Mouse (Mus musculus) G1E-ER4 (cell line): ENCODE measurements around the gene Mcur1. TPM values are rescaled to one million over a fixed set of nuclear protein-coding genes. Genes with fewer than 3 reads are reported as not detected.

Source experiments
- GATA1 ChIP-seq: IDR thresholded peaks from one replicate; pipeline ENCODE4 v1.8.0; 2012; ENCODE audit warnings: low read length, inconsistent platforms
- polyA plus RNA-seq: library from polyadenylated mRNA; stranded (reverse); fragments of >175 nt; gene quantifications from 2 replicates; pipeline ENCODE4 v1.2.3, GENCODE M21; 2012

The Mcur1 gene
- polyA plus RNA-seq = 8.0 and 11.8 TPM in 2 replicates

- no peak for TF ChIP-seq GATA1
Observed at GRCm38 (mm10) chr13:43559711-43560457, at the start of gene Mcur1. TSS of gene Mcur1 (minus strand) at chr13:43560191.

- no peak for TF ChIP-seq GATA1
Observed at GRCm38 (mm10) chr13:43608854-43609253, 48.9 kb upstream of the Mcur1 start.

GRCm38 (mm10) chr13:43603042-43603441 is 43.1 kb upstream of the Mcur1 start:
- TF ChIP-seq GATA1 = no peak

GRCm38 (mm10) chr13:43602440-43602839 is 42.4 kb upstream of the Mcur1 start:
- no peak for TF ChIP-seq GATA1

- TF ChIP-seq GATA1 = no peak
Observed at GRCm38 (mm10) chr13:43600967-43601366, 41.0 kb upstream of the Mcur1 start.

- no peak for TF ChIP-seq GATA1
Observed at GRCm38 (mm10) chr13:43595896-43596295, 35.9 kb upstream of the Mcur1 start.

- no peak for TF ChIP-seq GATA1
Observed at GRCm38 (mm10) chr13:43592681-43593068, 32.7 kb upstream of the Mcur1 start.

GRCm38 (mm10) chr13:43591828-43592680 is 32.1 kb upstream of the Mcur1 start:
- no peak for TF ChIP-seq GATA1

GRCm38 (mm10) chr13:43587844-43588840 is 28.2 kb upstream of the Mcur1 start:
- TF ChIP-seq GATA1 = no peak

- TF ChIP-seq GATA1 = no peak
Observed at GRCm38 (mm10) chr13:43586966-43587365, 27.0 kb upstream of the Mcur1 start.

- no peak for TF ChIP-seq GATA1
Observed at GRCm38 (mm10) chr13:43585335-43585734, 25.3 kb upstream of the Mcur1 start.

GRCm38 (mm10) chr13:43583504-43583903 is 23.5 kb upstream of the Mcur1 start:
- TF ChIP-seq GATA1 = no peak

- no peak for TF ChIP-seq GATA1
Observed at GRCm38 (mm10) chr13:43582961-43583360, 23.0 kb upstream of the Mcur1 start.

GRCm38 (mm10) chr13:43580661-43581060 is 20.7 kb upstream of the Mcur1 start:
- no peak for TF ChIP-seq GATA1

GRCm38 (mm10) chr13:43579740-43580139 is 19.7 kb upstream of the Mcur1 start:
- no peak for TF ChIP-seq GATA1
